Comparison of ENCODE assay signal across 8 mouse cellular contexts in genomic region chr4:83183288-83183930, GRCm38 (mm10).
DNase-seq lines count a peak whose midpoint lies in the region; ATAC-seq lines count a peak whose summit lies in the region.
"Had no signal": no experiment of that assay in that cellular context is flagged by ENCODE, and none has a peak within 500 bp of the region (broad histone marks: within the 10 kb centered on the region; RNA-seq: fewer than 3 reads in every experiment).

No protein-coding gene starts in this region.

- WGBS in hindbrain, embryonic 15.5 days = 33% methylated on average over 9 of the region's 9 CpGs

- no peak overlapping the region for H3K4me2 ChIP-seq in hindbrain, embryonic 15.5 days

- no peak overlapping the region for H3K27ac ChIP-seq in hindbrain, embryonic 15.5 days (replicated peaks)

- H3K9ac ChIP-seq in hindbrain, embryonic 15.5 days = no peak overlapping the region

- peak; percentile 88 for ATAC-seq in hindbrain, embryonic 15.5 days (ENCODE audit: low FRiP score, low read depth)

- H3K4me1 ChIP-seq in hindbrain, embryonic 15.5 days (replicated peaks) = peaks cover 10% of the 10 kb centered on the region; the same call in 1 of the 2 replicates
- H3K4me1 ChIP-seq: megakaryocyte, embryonic 14.5 days had no signal

- no peaks in the 10 kb centered on the region for H3K9me3 ChIP-seq in hindbrain, embryonic 15.5 days
- H3K9me3 ChIP-seq: megakaryocyte, embryonic 14.5 days had no signal

- no peak overlapping the region for H3K4me3 ChIP-seq in hindbrain, embryonic 15.5 days
- H3K4me3 ChIP-seq: megakaryocyte, embryonic 14.5 days had no signal

- no peaks in the 10 kb centered on the region for H3K36me3 ChIP-seq in hindbrain, embryonic 15.5 days

- no peaks in the 10 kb centered on the region for H3K27me3 ChIP-seq in hindbrain, embryonic 15.5 days
- H3K27me3 ChIP-seq: megakaryocyte, embryonic 14.5 days had no signal

- peak; percentile 24 for DNase-seq in adrenal gland, adult 2 months
- peak; percentile 78 to 83 for DNase-seq in cerebellum, postnatal 25 days
- DNase-seq in frontal cortex, postnatal 25 days (ENCODE audit: low spot score in 2 of 2) = peak; percentile 51 to 67
- DNase-seq in layer of hippocampus, postnatal 14 days (ENCODE audit: low spot score in 2 of 2) = peak; percentile 76 to 86
- peak; percentile 49 for DNase-seq in lung, postnatal 36 days
- peak; percentile 84 to 86 for DNase-seq in right cerebral cortex, postnatal 10 days (ENCODE audit: low spot score in 2 of 2)

Comparison
In these comparisons a context has a peak if more than half of its experiments do, and no peak if none do; other contexts are left out.
1. DNase-seq: peak in every context shown above with its lines; median percentile 85 in right cerebral cortex, postnatal 10 days; 81 in layer of hippocampus, postnatal 14 days; 80 in cerebellum, postnatal 25 days; 59 in frontal cortex, postnatal 25 days; 49 in lung, postnatal 36 days; 24 in adrenal gland, adult 2 months.